Mouse (Mus musculus): Measurements from ENCODE around the gene Lgalsl. TPM values are rescaled to one million over a fixed set of nuclear protein-coding genes. Genes with fewer than 3 reads are reported as not detected.

Lgalsl gene
- total and polyA plus RNA-seq, 3 experiments = 12.7 to 37.9 (median 31.7) TPM

DNA sequence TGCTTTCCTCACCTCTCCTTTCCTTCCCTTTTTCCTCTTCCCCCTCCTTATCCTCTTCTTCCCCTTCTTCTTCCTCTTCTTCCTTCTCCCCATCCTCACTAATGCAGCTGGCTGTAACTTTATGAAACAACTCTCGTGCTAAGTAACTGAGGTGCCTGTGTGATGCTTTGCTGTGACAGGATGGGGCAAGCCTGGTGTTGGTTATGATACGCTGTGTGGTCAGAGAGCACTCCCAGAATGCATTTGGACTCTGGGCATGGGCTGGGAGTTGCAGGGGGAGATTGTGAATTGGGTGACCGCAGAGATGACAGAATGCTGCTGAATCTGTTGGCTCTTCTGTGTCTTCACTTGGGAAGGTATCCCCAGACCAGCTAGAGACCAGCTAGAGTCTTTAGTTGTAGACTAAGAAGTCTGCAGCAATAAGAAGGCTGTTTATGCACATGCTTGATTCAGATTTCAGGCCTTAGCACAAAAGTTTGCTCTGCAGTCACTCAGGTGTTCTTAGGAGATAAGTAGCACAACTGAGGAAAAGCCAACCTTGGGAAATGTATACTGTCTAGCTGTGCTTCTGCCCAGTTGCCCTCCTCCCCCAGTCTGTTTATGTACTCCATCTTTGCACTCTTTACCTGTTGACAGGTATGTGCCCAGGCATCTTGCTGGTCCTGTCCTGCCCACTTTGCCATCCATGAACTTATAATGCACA lies 51.8 kb downstream of the Lgalsl start:
- TF ChIP-seq POLR2A (IDR thresholded peaks at IDR 0.05; ENCODE audit: insufficient read depth, low read depth, low read length) (no peak), EP300 (IDR thresholded peaks at IDR 0.05; ENCODE audit: insufficient read depth, low read depth, low read length) (no peak), CTCF (IDR thresholded peaks at IDR 0.05) (no peak)
- WGBS = 86% methylated on average over 3 of the region's 3 CpGs
- no peaks in the 10 kb centered on the region for H3K27me3 ChIP-seq (ENCODE audit: control insufficient read depth, insufficient read depth, low read length)
- H3K79me2 ChIP-seq (replicated peaks; ENCODE audit: control insufficient read depth, insufficient read depth, low read length) = no peaks in the 10 kb centered on the region
- intact Hi-C loops (cut with DNase I) = no loop called here
- no peak for DNase-seq
- no peak overlapping the region for H3K27ac ChIP-seq
- H3K4me3 ChIP-seq = no peak overlapping the region
- H3K4me1 ChIP-seq (ENCODE audit: control insufficient read depth, insufficient read depth, low read length) = no peaks in the 10 kb centered on the region
- H3K36me3 ChIP-seq (ENCODE audit: control insufficient read depth, insufficient read depth, low read length) = no peaks in the 10 kb centered on the region
- H3K9ac ChIP-seq (ENCODE audit: low read depth, low read length) = no peak overlapping the region

DNA sequence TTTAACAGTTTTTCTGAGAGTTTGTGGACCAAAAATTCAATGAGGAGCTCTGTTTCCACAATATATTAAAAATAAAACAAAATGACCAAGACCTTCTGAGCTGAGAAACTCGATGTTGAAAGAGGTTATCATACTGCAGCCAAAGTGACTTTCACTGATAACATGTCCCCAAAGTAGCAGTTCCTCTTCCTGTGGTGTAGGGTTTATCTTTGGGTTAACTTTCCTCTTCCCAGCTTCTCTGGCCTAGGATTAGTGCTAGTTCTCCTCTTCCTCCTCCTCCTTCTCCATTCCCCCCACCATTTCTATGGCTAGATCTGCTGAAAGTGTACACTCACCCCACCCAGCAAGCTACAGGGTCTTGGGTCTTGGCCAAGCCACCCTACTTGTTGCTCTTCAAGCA lies 52.6 kb downstream of the Lgalsl start:
- Histone ChIP-seq H3K4me3 (no peak overlapping the region), H3K79me2 (replicated peaks; ENCODE audit: control insufficient read depth, insufficient read depth, low read length) (no peaks in the 10 kb centered on the region), H3K4me1 (ENCODE audit: control insufficient read depth, insufficient read depth, low read length) (no peaks in the 10 kb centered on the region), H3K27me3 (ENCODE audit: control insufficient read depth, insufficient read depth, low read length) (no peaks in the 10 kb centered on the region), H3K27ac (no peak overlapping the region), H3K36me3 (ENCODE audit: control insufficient read depth, insufficient read depth, low read length) (no peaks in the 10 kb centered on the region), H3K9ac (ENCODE audit: low read depth, low read length) (no peak overlapping the region)
- no peak for DNase-seq
- no peak for TF ChIP-seq EP300 (IDR thresholded peaks at IDR 0.05; ENCODE audit: insufficient read depth, low read depth, low read length)
- no peak for TF ChIP-seq POLR2A (IDR thresholded peaks at IDR 0.05; ENCODE audit: insufficient read depth, low read depth, low read length)
- no peak for TF ChIP-seq CTCF (IDR thresholded peaks at IDR 0.05)
- intact Hi-C loops (cut with DNase I) = no loop called here
- 2% methylated on average over 1 of the region's 1 CpGs for WGBS

DNA sequence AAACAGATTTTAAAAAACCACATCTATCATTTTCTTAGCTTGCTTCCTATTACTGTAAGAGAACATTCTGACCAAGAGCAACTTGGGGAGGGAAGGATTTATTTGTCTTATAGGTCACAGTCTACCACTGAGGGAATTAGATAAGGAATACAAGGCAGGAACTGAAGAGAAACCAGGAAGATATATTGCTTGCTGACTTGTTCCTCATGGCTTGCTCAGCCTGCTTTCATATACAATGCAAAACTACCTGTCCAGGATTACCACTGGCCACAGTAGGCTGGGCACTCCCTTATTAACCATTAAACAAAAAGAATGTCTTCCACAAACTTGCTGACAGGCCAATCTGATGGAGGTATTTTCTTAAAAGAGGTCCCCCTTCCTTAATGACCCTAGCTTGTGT lies 54.2 kb downstream of the Lgalsl start:
- intact Hi-C loops (cut with DNase I) = no loop called here
- Histone ChIP-seq H3K27ac (no peak overlapping the region), H3K36me3 (ENCODE audit: control insufficient read depth, insufficient read depth, low read length) (no peaks in the 10 kb centered on the region), H3K27me3 (ENCODE audit: control insufficient read depth, insufficient read depth, low read length) (no peaks in the 10 kb centered on the region), H3K4me3 (no peak overlapping the region), H3K4me1 (ENCODE audit: control insufficient read depth, insufficient read depth, low read length) (no peaks in the 10 kb centered on the region), H3K79me2 (replicated peaks; ENCODE audit: control insufficient read depth, insufficient read depth, low read length) (no peaks in the 10 kb centered on the region), H3K9ac (ENCODE audit: low read depth, low read length) (no peak overlapping the region)
- no peak for DNase-seq
- TF ChIP-seq CTCF (IDR thresholded peaks at IDR 0.05) (no peak), POLR2A (IDR thresholded peaks at IDR 0.05; ENCODE audit: insufficient read depth, low read depth, low read length) (no peak), EP300 (IDR thresholded peaks at IDR 0.05; ENCODE audit: insufficient read depth, low read depth, low read length) (no peak)

Other genes starting within 250 kb of the Lgalsl start
- gene Aftph, start 89.5 kb downstream of the Lgalsl start, total RNA-seq (2021) = 10 to 100 TPM; 22.5 to 22.7 TPM
- gene Aftph, start 89.5 kb downstream of the Lgalsl start, polyA plus RNA-seq (2012; rRNA removed) = 18.9 and 28.2 TPM in 2 replicates